Mouse (Mus musculus) forebrain, embryonic 16.5 days (tissue): Measurements from ENCODE around the gene Man2a1. TPM values are rescaled to one million over a fixed set of nuclear protein-coding genes. Genes with fewer than 3 reads are reported as not detected.
A peak's percentile ranks its signal among the peaks of the same experiment; 100 is the strongest.

Experiments
- ATAC-seq: fragments of 200-750 bp; cut with Nextera tagmentation; 2 replicates; pipeline ENCODE4 v1.8.0; 2017; ENCODE audit warnings: mild to moderate bottlenecking, moderate library complexity
- H3K27ac ChIP-seq: fragments of 300-500 bp; sonication (generic); 2 replicates; pipeline ENCODE4 v1.5.1; 2014; ENCODE audit warnings: low read length, control low read depth
- H3K27me3 ChIP-seq: fragments of 300-500 bp; sonication (generic); replicated peaks from 2 replicates; pipeline ENCODE4 v1.6.1; 2014; ENCODE audit warnings: low read length; ENCODE audit not compliant: control insufficient read depth, insufficient read depth
- H3K36me3 ChIP-seq: fragments of 300-500 bp; sonication (generic); 2 replicates; pipeline ENCODE4 v1.6.1; 2014; ENCODE audit not compliant: control insufficient read depth, insufficient read depth
- H3K4me1 ChIP-seq: fragments of 300-500 bp; sonication (generic); replicated peaks from 2 replicates; pipeline ENCODE4 v1.6.1; 2014; ENCODE audit warnings: low read length; ENCODE audit not compliant: control insufficient read depth, insufficient read depth
- H3K4me2 ChIP-seq: fragments of 300-500 bp; sonication (generic); 2 replicates; pipeline ENCODE4 v1.6.1; 2014; ENCODE audit warnings: mild to moderate bottlenecking, low read length, control low read depth
- H3K4me3 ChIP-seq: fragments of 300-500 bp; sonication (generic); replicated peaks from 2 replicates; pipeline ENCODE4 v1.5.1; 2014; ENCODE audit warnings: mild to moderate bottlenecking, low read length, control low read depth
- H3K9ac ChIP-seq: fragments of 300-500 bp; sonication (generic); replicated peaks from 2 replicates; pipeline ENCODE4 v1.6.1; 2014; ENCODE audit warnings: low read depth, low read length, control low read depth
- H3K9me3 ChIP-seq: fragments of 300-500 bp; sonication (generic); 2 replicates; pipeline ENCODE4 v1.6.1; 2016; ENCODE audit warnings: low read length; ENCODE audit not compliant: control insufficient read depth
- WGBS: fragments of 180-500 bp; shearing (Covaris S2); extraction: QIAGEN DNeasy Blood & Tissue Kit; methylation state at CpG from one replicate; pipeline ENCODE4 v1.1.7; 2014; 5-methylcytosine and 5-hydroxymethylcytosine counted together
- polyA plus RNA-seq: library from polyadenylated mRNA; unstranded; fragments of >200 nt; fragmentation: Nextera tagmentation; extraction: Ambion mirVana; gene quantifications from 2 replicates; pipeline ENCODE4 v1.2.1, GENCODE M21; 2015

The Man2a1 gene
- polyA plus RNA-seq, 1 experiment from 2014 or later, result 4.4 TPM

DNA sequence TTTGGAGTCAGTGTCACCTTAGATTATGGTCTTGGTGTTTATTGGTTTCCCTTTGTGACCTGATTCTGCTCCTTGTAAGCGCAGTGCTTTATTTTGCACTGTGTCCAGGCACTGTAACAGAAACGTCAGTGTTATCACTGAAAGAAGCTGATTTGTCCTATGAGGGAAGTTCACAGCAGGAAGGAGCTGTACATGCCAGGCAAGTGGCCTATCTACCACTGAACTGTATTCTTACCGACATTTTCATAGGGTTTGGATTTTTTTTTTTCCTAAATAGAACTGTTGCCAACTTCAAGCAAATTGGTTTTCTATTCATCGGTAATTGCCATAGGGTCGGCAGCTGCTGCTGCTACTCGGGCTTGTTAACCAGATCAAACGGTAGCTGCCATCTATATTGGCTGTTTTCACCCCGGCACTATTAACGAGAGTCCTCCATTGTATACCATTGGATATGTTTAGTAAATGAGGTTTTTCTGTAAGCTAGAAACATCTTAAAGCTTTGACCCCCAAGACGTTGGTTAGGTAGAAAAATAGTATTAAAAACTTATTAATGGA lies 96.8 kb downstream of the Man2a1 start:
- peak; percentile 79 for ATAC-seq
- no peaks in the 10 kb centered on the region for H3K9me3 ChIP-seq
- H3K9ac ChIP-seq, result no peak overlapping the region
- H3K4me1 ChIP-seq, result 0 out of 2 replicates have a peak, but pooled peaks cover 3% of the 10 kb centered on the region
- H3K4me3 ChIP-seq, result no peak overlapping the region
- H3K4me2 ChIP-seq, result no peak overlapping the region
- WGBS, result 15% methylated on average over 10 of the region's 10 CpGs
- no peak overlapping the region for H3K27ac ChIP-seq
- 0 out of 2 replicates have a peak, but pooled peaks cover 2% of the 10 kb centered on the region for H3K27me3 ChIP-seq
- H3K36me3 ChIP-seq, result no peaks in the 10 kb centered on the region

DNA sequence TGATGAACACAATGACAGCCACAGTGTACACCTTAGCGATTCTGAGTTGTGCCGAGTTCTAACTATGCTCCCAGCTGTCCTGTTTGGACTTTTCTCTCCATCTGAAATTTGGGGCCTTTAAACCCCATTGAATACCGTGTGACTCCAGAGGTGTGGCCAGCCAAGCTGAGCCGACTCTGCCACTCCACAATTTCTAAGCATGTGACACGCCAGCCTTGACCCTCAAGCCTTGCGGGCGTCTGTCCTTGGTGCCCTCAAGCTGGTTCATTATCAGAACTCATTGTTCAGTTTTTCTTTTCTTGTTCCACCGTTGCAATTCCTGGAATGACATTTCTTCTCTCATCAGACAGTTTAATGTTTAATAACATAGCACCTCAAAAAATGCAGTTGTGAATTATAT lies 98.0 kb downstream of the Man2a1 start:
- 74% methylated on average over 8 of the region's 8 CpGs for WGBS

DNA sequence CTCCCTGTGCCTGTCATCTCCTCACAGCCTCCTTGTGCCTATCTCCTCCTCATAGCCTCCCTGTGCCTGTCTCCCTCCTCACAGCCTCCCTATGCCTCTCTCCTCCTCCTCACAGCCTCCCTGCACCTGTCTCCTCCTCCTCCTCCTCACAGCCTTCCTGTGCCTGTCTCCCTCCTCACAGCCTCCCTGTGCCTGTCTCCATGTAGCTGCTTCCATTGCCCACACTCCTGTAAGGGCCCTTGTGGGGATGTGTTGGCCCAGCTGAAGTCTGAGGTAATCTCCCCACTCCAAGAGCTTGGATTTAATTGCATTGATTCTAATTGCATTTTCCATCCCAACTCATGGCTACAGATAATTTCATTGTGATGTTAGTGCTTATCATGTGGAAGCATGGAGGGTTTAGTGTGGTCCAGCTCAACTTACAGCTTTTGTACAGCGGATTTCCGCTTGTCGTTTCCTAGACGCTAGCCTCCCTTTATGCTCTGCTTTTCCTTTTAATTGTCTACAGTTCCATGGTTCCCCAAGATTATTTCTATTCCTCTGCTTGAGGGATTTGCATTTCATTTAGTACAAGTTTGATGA lies 103.2 kb downstream of the Man2a1 start:
- 31% methylated on average over 4 of the region's 4 CpGs for WGBS
- H3K36me3 ChIP-seq, result no peaks in the 10 kb centered on the region
- H3K9ac ChIP-seq, result no peak overlapping the region
- no peak overlapping the region for H3K4me3 ChIP-seq
- H3K4me2 ChIP-seq, result no peak overlapping the region
- ATAC-seq, result peak; percentile 33; the same call in 1 of the 2 replicates
- no peak overlapping the region for H3K27ac ChIP-seq
- H3K27me3 ChIP-seq, result 0 out of 2 replicates have a peak, but pooled peaks cover 2% of the 10 kb centered on the region
- no peaks in the 10 kb centered on the region for H3K9me3 ChIP-seq
- H3K4me1 ChIP-seq, result no peaks in the 10 kb centered on the region

More for the DNA sequence above, 98.0 kb downstream of the Man2a1 start:
- H3K27ac ChIP-seq, result no peak overlapping the region
- no peak overlapping the region for H3K4me3 ChIP-seq
- no peaks in the 10 kb centered on the region for H3K9me3 ChIP-seq
- H3K27me3 ChIP-seq, result 0 out of 2 replicates have a peak, but pooled peaks cover 2% of the 10 kb centered on the region
- H3K4me2 ChIP-seq, result no peak overlapping the region
- no peak overlapping the region for H3K9ac ChIP-seq
- ATAC-seq, result no peak
- 0 out of 2 replicates have a peak, but pooled peaks cover 3% of the 10 kb centered on the region for H3K4me1 ChIP-seq
- H3K36me3 ChIP-seq, result no peaks in the 10 kb centered on the region

DNA sequence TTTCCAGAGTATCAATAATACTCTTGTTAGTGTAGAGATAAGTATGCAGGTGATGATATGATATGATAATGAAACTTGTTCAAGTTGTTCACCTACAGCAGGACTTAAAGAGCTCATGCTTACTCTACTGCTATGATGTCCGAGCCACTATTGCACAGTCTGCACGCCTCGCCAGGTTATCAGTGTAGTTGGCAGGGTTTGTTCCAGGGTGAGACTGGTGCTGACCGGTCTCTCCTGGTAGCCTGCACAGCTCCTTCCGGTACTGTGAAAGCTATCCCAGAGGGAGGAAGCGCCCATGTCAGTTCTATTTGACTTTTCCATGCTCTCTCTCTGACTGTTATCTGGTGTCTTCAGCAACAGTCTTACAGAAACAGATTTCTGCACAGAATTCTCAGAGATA lies 107.0 kb downstream of the Man2a1 start:
- no peak overlapping the region for H3K4me3 ChIP-seq
- H3K27me3 ChIP-seq, result no peaks in the 10 kb centered on the region
- no peaks in the 10 kb centered on the region for H3K4me1 ChIP-seq
- no peaks in the 10 kb centered on the region for H3K9me3 ChIP-seq
- H3K4me2 ChIP-seq, result no peak overlapping the region
- H3K9ac ChIP-seq, result no peak overlapping the region
- no peak for ATAC-seq
- no peaks in the 10 kb centered on the region for H3K36me3 ChIP-seq
- WGBS, result 92% methylated on average over 6 of the region's 6 CpGs
- no peak overlapping the region for H3K27ac ChIP-seq

DNA sequence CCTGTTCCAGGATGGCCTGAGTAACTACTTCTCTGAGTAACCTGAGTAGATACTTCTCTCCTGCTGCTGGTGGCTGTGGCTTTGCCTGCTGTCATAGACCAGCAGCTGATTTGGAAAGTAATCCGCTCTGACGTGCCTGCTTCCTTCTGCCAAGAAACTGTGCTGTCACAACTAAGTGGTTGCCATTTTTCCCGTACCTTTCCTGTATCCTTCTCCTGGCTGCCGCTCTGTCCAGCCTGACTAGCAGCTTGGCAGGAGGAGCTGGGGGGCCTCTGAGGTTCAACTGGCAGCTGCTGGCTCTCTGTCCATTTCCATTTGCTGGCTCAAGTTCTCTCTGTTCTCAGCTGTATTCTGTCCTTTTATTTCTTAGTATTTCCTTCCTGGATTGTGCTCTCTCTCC lies 115.8 kb downstream of the Man2a1 start:
- H3K4me2 ChIP-seq, result no peak overlapping the region
- no peak overlapping the region for H3K4me3 ChIP-seq
- no peaks in the 10 kb centered on the region for H3K9me3 ChIP-seq
- H3K4me1 ChIP-seq, result peaks cover 7% of the 10 kb centered on the region
- H3K9ac ChIP-seq, result no peak overlapping the region
- H3K27me3 ChIP-seq, result no peaks in the 10 kb centered on the region
- H3K27ac ChIP-seq, result no peak overlapping the region
- no peaks in the 10 kb centered on the region for H3K36me3 ChIP-seq
- ATAC-seq, result peak; percentile 91
- WGBS, result 41% methylated on average over 4 of the region's 4 CpGs

DNA sequence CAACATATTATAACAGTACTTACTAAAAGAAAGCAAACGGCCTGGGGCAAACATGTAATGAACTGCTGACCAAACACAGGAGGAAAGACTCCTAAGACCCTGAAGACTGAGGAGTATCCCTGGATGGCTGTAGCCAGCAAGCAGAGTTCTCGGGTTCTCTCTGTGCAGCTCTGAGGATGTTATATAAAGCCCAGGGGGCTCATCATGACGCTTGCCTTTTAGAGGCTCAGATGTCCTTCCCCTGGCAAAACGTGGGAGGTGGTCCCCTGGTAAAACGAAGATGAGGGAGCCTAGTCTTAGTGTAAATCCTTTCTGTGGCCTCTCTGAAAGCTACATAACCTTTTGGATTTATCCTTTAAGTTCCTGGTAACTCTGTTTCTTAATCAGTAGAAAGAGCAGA lies 119.2 kb downstream of the Man2a1 start:
- no peak overlapping the region for H3K4me2 ChIP-seq
- ATAC-seq, result no peak
- peaks cover 7% of the 10 kb centered on the region for H3K4me1 ChIP-seq
- no peak overlapping the region for H3K4me3 ChIP-seq
- H3K27me3 ChIP-seq, result no peaks in the 10 kb centered on the region
- no peak overlapping the region for H3K27ac ChIP-seq
- H3K9ac ChIP-seq, result no peak overlapping the region
- no peaks in the 10 kb centered on the region for H3K36me3 ChIP-seq
- 82% methylated on average over 5 of the region's 5 CpGs for WGBS
- H3K9me3 ChIP-seq, result no peaks in the 10 kb centered on the region

DNA sequence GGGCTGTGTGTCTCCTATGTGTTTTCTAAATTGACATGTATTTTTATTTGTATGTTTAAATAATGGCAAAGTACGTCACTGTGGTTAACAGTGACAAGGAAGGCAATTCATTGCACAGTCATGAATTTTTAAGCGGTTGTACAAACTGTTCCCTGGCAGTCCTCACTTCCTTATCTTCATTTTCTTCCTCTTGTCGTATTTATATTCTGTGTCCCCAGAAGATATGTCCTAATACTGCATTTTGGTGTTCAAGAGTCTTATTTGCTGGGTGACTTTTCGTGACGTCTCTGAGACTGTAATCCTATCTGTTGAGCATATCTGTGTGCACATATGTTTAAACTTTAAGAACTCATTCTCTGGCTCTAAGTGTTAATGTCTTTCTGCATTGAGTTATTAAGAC lies 120.6 kb downstream of the Man2a1 start:
- H3K27ac ChIP-seq, result no peak overlapping the region
- no peaks in the 10 kb centered on the region for H3K36me3 ChIP-seq
- H3K27me3 ChIP-seq, result no peaks in the 10 kb centered on the region
- H3K9ac ChIP-seq, result no peak overlapping the region
- no peak for ATAC-seq
- H3K4me3 ChIP-seq, result no peak overlapping the region
- peaks cover 6% of the 10 kb centered on the region for H3K4me1 ChIP-seq
- H3K4me2 ChIP-seq, result no peak overlapping the region
- H3K9me3 ChIP-seq, result no peaks in the 10 kb centered on the region
- 88% methylated on average over 5 of the region's 5 CpGs for WGBS

DNA sequence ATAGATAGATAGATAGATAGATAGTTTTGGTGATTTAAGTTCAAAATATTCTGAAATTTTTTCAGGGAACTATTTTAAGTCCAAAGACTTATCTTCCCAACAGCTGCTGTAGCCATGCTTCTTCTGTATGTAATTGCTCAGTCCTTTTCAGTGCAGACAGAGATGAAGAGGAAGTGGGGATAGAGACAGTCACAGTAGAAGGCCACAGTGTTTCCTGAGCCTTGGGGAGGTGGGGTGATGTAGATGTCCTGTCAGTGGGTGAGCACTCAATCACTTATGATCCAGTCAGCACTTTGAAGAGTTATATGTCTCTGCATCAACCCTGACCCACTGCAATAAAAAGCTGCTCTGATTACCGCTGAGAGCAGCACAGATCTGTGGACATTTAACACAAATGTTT lies 122.6 kb downstream of the Man2a1 start:
- Histone ChIP-seq H3K4me1 (no peaks in the 10 kb centered on the region), H3K4me2 (no peak overlapping the region), H3K36me3 (no peaks in the 10 kb centered on the region), H3K27me3 (no peaks in the 10 kb centered on the region), H3K4me3 (no peak overlapping the region), H3K27ac (no peak overlapping the region), H3K9me3 (no peaks in the 10 kb centered on the region), H3K9ac (no peak overlapping the region)
- whole genome bisulfite sequencing, result 96% methylated on average over 1 of the region's 1 CpGs
- ATAC-seq, result no peak

DNA sequence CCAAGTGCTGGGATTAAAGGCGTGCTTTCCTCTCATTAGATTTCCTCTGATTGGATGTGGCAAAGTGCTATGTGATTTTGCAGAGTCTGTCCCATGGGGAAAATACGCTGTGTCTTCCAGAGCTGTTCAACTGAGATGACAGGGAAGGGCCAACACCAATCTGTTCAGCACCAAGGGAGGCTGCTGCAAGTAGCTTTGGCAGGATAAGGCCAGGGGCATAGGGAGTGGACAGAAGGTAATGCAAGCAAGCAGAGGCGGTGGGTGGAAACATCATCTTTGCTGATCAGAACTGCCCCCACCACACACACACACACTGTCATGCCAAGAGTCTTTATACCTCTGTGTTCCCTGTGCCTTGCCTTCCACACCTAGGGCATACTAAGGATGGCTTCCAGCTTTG lies 124.7 kb downstream of the Man2a1 start:
- no peaks in the 10 kb centered on the region for H3K4me1 ChIP-seq
- no peak overlapping the region for H3K4me3 ChIP-seq
- no peak for ATAC-seq
- H3K27me3 ChIP-seq, result no peaks in the 10 kb centered on the region
- H3K4me2 ChIP-seq, result no peak overlapping the region
- H3K9me3 ChIP-seq, result no peaks in the 10 kb centered on the region
- WGBS, result 90% methylated on average over 3 of the region's 3 CpGs
- H3K27ac ChIP-seq, result no peak overlapping the region
- no peak overlapping the region for H3K9ac ChIP-seq
- no peaks in the 10 kb centered on the region for H3K36me3 ChIP-seq
